Mouse (Mus musculus) hindbrain, embryonic 16.5 days (tissue): ENCODE measurements around the gene Chd2. TPM values are rescaled to one million over a fixed set of nuclear protein-coding genes. Genes with fewer than 3 reads are reported as not detected.

Experiments
- ATAC-seq: fragments of 200-750 bp; cut with Nextera tagmentation; 2 replicates; pipeline ENCODE4 v1.8.0; 2017; ENCODE audit warnings: moderate TSS enrichment, moderate library complexity
- H3K27ac ChIP-seq: fragments of 300-500 bp; sonication (generic); 2 replicates; pipeline ENCODE4 v1.5.1; 2014; ENCODE audit warnings: low read depth, mild to moderate bottlenecking, control low read depth, low read length, moderate library complexity
- H3K27me3 ChIP-seq: fragments of 300-500 bp; sonication (generic); replicated peaks from 2 replicates; pipeline ENCODE4 v1.6.1; 2014; ENCODE audit warnings: low read length; ENCODE audit not compliant: control insufficient read depth, insufficient read depth
- H3K36me3 ChIP-seq: fragments of 300-500 bp; sonication (generic); 2 replicates; pipeline ENCODE4 v1.6.1; 2014; ENCODE audit warnings: mild to moderate bottlenecking, low read length, moderate library complexity, mixed read lengths; ENCODE audit not compliant: control insufficient read depth, insufficient read depth
- H3K4me1 ChIP-seq: fragments of 300-500 bp; sonication (generic); 2 replicates; pipeline ENCODE4 v1.6.1; 2014; ENCODE audit warnings: low read depth, low read length; ENCODE audit not compliant: control insufficient read depth, insufficient read depth
- H3K4me2 ChIP-seq: fragments of 300-500 bp; sonication (generic); 2 replicates; pipeline ENCODE4 v1.6.1; 2014; ENCODE audit warnings: mild to moderate bottlenecking, low read length, control low read depth, moderate library complexity
- H3K4me3 ChIP-seq: fragments of 300-500 bp; sonication (generic); 2 replicates; pipeline ENCODE4 v1.5.1; 2014; ENCODE audit warnings: mild to moderate bottlenecking, low read length, control low read depth, moderate library complexity
- H3K9ac ChIP-seq: fragments of 300-500 bp; sonication (generic); 2 replicates; pipeline ENCODE4 v1.6.1; 2014; ENCODE audit warnings: low read depth, mild to moderate bottlenecking, control low read depth, low read length, moderate library complexity
- H3K9me3 ChIP-seq: fragments of 300-500 bp; sonication (generic); 2 replicates; pipeline ENCODE4 v1.6.1; 2014; ENCODE audit warnings: mild to moderate bottlenecking, low read length, moderate library complexity; ENCODE audit not compliant: control insufficient read depth
- WGBS: fragments of 180-500 bp; shearing (Covaris S2); extraction: QIAGEN DNeasy Blood & Tissue Kit; methylation state at CpG from one replicate; pipeline ENCODE4 v1.1.7; 2014; 5-methylcytosine and 5-hydroxymethylcytosine counted together
- polyA plus RNA-seq: library from polyadenylated mRNA; unstranded; fragments of >200 nt; fragmentation: Nextera tagmentation; extraction: Ambion mirVana; gene quantifications from 2 replicates; pipeline ENCODE4 v1.2.1, GENCODE M21; 2015

Gene Chd2
- polyA plus RNA-seq, 1 experiment from 2014 or later = 35.3 TPM

DNA sequence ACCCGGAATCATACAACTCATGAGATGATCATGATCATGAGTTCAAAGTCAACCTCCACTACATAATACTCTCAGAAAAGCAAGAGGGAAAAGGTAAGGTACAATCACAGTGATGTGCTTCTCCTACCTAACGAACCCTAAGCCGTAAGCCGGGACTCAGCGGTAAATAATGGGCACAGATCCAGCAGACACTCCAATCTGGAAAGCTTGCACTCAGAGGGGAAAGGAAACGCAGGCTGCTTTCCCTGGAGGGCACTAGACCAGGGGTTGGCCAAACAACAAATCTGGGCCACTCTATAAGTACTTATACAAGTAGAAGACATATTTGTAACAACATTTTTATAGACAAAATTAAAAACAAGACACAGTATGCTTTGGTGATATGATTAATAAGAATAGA, 36.4 kb downstream of the Chd2 start:
- Histone ChIP-seq H3K4me3 (no peak overlapping the region), H3K36me3 (peaks cover 37% of the 10 kb centered on the region), H3K27ac (no peak overlapping the region), H3K9ac (no peak overlapping the region), H3K4me2 (no peak overlapping the region), H3K9me3 (no peaks in the 10 kb centered on the region), H3K27me3 (no peaks in the 10 kb centered on the region), H3K4me1 (no peaks in the 10 kb centered on the region)
- 70% methylated on average over 6 of the region's 6 CpGs for WGBS
- ATAC-seq = no peak

DNA sequence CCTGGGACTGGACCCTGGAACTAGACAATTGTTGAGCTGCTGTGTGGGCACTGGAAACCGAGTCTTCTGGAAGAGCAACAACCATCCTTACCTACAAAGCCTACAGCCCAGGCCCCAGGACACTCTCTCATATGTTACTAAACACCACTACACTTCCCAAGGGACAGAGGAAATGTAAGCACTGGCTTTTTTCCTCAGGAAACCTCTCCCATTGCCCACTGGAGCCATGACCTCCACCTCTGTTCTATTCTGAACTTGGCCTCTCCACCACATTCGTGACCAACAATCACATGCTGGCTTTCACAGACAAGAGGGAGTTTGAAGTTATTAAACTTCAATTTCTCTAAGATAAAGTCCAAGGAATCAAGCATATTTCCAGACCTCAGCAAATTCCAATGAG, 43.4 kb downstream of the Chd2 start:
- Histone ChIP-seq H3K27me3 (no peaks in the 10 kb centered on the region), H3K36me3 (peaks cover 43% of the 10 kb centered on the region), H3K4me1 (no peaks in the 10 kb centered on the region), H3K27ac (no peak overlapping the region), H3K4me2 (no peak overlapping the region), H3K9ac (no peak overlapping the region), H3K4me3 (no peak overlapping the region), H3K9me3 (no peaks in the 10 kb centered on the region)
- no peak for ATAC-seq
- 94% methylated on average over 2 of the region's 2 CpGs for WGBS

DNA sequence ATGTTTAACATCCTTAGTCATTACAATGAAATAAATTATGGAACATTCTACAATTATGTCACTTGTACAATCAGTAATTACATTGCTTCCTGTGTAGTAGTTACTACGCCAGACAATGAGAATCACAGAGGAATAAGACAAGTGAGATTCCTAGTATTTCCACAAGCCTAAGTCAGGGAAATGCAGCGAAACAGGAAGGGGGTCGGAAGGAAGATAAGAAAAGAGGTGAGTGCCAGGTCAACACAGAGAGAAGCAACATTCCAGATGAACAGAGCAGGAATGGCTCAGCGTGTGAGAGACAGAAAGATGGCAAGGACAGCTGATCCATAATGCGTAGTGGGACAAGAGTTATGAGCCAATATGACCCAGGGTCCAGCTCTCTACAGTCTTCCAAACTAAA, 52.4 kb downstream of the Chd2 start:
- 79% methylated on average over 5 of the region's 5 CpGs for WGBS
- H3K27me3 ChIP-seq = no peaks in the 10 kb centered on the region
- H3K4me3 ChIP-seq = no peak overlapping the region
- no peaks in the 10 kb centered on the region for H3K9me3 ChIP-seq
- H3K36me3 ChIP-seq = peaks cover 41% of the 10 kb centered on the region
- no peak overlapping the region for H3K4me2 ChIP-seq
- no peak overlapping the region for H3K27ac ChIP-seq
- no peak overlapping the region for H3K9ac ChIP-seq
- no peaks in the 10 kb centered on the region for H3K4me1 ChIP-seq
- ATAC-seq = no peak

DNA sequence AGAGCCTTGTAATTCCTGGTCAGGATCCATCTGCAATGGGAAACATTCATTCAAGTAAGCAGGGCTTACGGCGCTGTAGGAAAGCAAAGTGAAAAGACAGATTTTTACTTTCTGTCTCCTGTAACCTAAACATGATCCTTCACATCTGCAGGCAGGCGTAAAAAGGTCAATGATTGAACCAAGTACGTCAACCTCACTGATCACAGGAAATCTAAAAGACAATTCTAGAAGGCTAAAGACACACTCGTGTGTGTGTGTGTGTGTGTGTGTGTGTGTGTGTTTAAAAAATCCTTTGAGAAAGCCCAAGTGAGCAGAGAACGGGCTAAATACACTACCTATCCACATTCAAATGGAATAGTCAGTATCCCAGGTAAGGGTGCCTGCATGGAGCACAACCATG, 60.5 kb downstream of the Chd2 start:
- Histone ChIP-seq H3K36me3 (peaks cover 22% of the 10 kb centered on the region), H3K9me3 (no peaks in the 10 kb centered on the region), H3K27ac (no peak overlapping the region), H3K9ac (no peak overlapping the region), H3K27me3 (no peaks in the 10 kb centered on the region), H3K4me3 (no peak overlapping the region), H3K4me2 (no peak overlapping the region), H3K4me1 (no peaks in the 10 kb centered on the region)
- ATAC-seq = no peak
- WGBS = 89% methylated on average over 6 of the region's 6 CpGs

DNA sequence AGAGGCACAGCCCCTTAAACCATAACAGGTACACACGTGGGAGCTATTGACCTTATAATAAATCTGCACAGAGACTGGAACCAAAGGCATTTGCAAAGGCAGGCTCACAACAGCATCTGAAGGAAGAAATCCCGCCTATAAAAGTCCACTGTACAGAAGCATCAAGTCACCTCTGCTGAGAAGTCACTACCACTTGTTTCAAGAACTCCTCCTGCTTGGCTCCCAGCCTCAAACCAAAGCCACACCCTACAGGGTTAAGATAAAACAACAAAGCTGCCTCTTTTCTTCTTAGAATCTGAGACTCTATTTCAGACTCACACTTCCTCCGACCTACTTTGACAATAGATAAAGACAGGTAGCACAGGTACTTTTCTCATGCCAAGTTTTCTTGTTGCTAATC, 62.1 kb downstream of the Chd2 start:
- Histone ChIP-seq H3K27me3 (no peaks in the 10 kb centered on the region), H3K9me3 (no peaks in the 10 kb centered on the region), H3K4me1 (no peaks in the 10 kb centered on the region), H3K9ac (no peak overlapping the region), H3K27ac (no peak overlapping the region), H3K36me3 (peaks cover 28% of the 10 kb centered on the region), H3K4me3 (no peak overlapping the region), H3K4me2 (no peak overlapping the region)
- WGBS = 81% methylated on average over 3 of the region's 3 CpGs
- ATAC-seq = no peak

DNA sequence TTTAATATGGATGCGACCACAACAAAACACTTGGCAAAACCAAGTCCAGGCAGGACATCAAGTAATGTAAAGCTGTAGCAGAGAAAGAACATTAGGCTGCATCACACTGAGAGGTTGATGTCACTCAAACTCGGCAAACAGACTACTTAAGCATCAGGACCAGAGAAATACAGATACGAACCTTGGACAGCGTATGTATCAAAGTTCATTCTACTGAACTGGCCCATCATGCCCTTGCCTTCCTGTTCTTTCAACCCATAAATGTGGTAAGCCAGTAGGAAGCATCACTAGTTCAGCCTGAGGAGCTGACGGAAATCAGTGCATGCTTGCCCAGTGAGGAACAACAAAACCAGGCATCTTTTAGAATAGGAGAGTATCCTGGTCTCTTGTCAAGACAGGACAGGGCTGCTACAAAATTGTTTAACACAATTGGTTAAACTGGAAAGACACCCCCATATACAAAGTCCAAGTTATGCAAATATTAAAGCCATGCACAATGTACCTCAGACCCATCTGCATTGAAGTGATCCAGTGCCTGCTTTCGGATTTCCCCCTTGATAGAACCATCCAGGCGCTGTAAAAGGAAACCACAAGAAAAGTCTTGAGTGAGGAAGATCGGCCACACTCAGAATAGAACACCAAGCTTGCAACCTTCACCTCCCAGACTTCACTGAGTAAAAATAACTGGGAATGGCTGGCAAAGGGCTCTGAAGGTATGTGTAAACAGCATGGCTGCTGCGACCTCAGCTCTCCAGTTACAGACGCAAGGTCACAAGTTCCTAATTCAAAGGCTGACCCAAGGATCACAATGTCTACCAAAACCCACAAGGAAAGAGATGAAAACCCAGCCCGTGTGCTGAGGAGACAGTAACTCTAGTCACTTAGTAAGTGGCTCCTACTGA, 63.2 kb downstream of the Chd2 start:
- H3K4me1 ChIP-seq = no peaks in the 10 kb centered on the region
- H3K9me3 ChIP-seq = no peaks in the 10 kb centered on the region
- H3K27me3 ChIP-seq = no peaks in the 10 kb centered on the region
- H3K4me3 ChIP-seq = no peak overlapping the region
- ATAC-seq = no peak
- peaks cover 39% of the 10 kb centered on the region for H3K36me3 ChIP-seq
- 90% methylated on average over 11 of the region's 11 CpGs for WGBS
- no peak overlapping the region for H3K4me2 ChIP-seq
- no peak overlapping the region for H3K9ac ChIP-seq
- H3K27ac ChIP-seq = no peak overlapping the region

DNA sequence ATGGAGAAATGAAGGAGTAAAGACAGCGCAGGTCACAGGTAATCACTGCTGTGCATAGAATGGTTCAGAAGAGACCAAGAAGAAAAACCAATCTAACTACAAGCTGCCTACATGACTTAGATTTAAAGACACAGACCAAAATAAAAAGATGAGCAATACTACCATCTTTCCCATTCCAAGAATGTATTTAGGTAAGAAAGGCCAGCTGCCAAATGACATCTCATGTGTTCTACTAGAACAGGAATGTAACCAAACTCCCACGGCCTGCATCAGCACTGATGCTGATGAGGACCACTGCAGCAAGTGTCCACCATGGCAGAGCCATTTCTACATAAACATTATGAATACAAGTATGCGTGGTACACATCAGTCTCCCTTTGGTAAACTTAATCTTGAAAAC, 73.9 kb downstream of the Chd2 start:
- Histone ChIP-seq H3K9ac (no peak overlapping the region), H3K4me2 (no peak overlapping the region), H3K27me3 (no peaks in the 10 kb centered on the region), H3K27ac (no peak overlapping the region), H3K4me3 (no peak overlapping the region), H3K9me3 (no peaks in the 10 kb centered on the region), H3K4me1 (no peaks in the 10 kb centered on the region), H3K36me3 (peaks cover 54% of the 10 kb centered on the region)
- WGBS = 94% methylated on average over 3 of the region's 3 CpGs
- ATAC-seq = no peak

DNA sequence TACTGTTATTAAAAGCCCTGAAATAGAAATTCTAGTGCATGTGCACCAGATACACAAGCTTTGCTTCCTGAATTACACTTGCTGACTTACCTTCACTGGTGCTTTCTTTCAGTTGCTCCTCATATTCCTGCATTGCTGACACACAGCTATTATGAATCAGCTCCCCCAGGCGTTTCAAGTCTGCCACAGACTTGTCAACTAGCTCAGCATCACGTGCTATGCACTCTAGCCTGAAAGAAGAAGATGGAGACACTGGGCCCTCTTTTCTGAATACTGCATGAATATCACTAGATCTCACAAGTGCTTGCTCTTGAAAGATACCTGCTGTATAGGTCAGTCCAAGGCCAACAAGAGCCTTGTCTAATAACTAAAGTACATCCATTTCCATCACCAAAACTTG, 78.1 kb downstream of the Chd2 start:
- Histone ChIP-seq H3K4me2 (no peak overlapping the region), H3K9ac (no peak overlapping the region), H3K4me3 (no peak overlapping the region), H3K9me3 (no peaks in the 10 kb centered on the region), H3K36me3 (peaks cover 57% of the 10 kb centered on the region), H3K4me1 (no peaks in the 10 kb centered on the region), H3K27me3 (no peaks in the 10 kb centered on the region), H3K27ac (no peak overlapping the region)
- no peak for ATAC-seq
- WGBS = 82% methylated on average over 2 of the region's 2 CpGs

DNA sequence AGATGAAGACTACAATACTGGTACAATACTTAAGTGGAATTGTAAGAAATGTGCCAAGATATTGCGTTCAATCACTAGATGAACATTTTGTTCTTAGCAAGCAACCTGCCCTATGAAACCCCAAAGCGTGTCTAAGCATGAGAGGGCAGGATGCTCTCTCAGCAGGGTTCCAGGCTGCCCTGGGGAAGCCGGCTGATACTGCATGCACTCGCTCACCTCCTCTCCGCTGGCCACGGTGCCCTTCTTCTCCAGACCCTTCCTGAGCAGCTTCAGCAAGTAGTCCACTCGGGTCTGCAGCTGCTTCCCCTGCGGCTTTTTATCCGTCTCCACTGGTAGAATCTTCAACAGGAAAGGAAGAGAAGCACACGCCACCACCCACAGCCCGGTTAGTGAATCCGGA, 87.5 kb downstream of the Chd2 start:
- no peaks in the 10 kb centered on the region for H3K4me1 ChIP-seq
- peaks cover 59% of the 10 kb centered on the region for H3K36me3 ChIP-seq
- H3K27ac ChIP-seq = no peak overlapping the region
- 80% methylated on average over 12 of the region's 12 CpGs for WGBS
- H3K27me3 ChIP-seq = no peaks in the 10 kb centered on the region
- no peaks in the 10 kb centered on the region for H3K9me3 ChIP-seq
- H3K9ac ChIP-seq = no peak overlapping the region
- no peak for ATAC-seq
- no peak overlapping the region for H3K4me2 ChIP-seq
- H3K4me3 ChIP-seq = no peak overlapping the region
